Mouse (Mus musculus): ENCODE measurements around the gene Gm9780.
"Not testable (repeated sequence)": the region's sequence is repeated elsewhere in the genome, so short reads cannot be mapped to it uniquely, and the experiment has no call there.

Gene Gm9780

DNA sequence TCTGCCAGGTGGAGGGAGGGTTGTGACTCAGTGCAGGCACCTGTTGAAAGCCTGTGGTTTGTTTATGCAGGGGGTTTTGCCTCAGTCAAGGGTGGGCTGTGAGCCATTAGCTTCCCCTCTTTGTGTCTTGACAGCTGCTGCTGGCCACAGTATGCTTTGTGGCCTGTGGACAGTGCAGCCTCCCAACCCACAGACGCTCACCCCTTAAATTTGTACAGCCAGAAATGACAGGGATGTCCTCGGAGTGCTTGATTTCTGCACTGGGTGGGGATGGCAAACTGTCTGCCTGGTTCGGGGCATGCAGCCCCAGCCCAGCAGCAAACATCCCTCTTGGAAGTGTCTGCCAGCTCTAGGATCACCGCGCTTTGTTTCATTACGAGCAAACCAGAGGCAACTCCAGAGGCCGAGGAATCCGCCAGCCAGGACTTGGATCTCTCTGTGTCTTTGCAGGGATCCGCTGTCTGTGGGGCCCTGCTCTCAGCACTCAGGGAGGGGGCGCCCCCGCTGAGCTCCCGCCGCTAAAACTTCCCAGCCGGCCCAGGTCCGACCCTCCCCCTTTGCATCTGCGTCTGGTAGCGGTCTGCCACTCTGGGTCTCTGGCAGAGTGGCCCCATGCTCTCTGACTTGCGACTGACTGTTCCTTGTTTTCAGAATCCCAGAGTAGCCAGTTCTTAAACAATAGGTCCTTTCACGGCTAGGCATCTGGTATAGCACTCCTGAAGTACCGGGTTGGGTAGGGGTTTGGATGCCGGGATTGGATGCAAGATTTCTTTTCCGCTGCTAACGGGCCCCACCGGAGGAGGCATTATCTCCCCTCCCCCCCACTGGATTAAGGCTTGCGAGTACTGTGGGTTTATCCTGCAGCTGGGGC, 63.9 kb downstream of the Gm9780 start, which contains the start of gene Duxbl1:
Gene Duxbl1 (plus strand): TSS at position 207 of the 871 bp plus-strand sequence.
- DNase-seq (ENCODE audit: extremely low spot score, low spot score) = not testable (repeated sequence)
